Mouse (Mus musculus): ENCODE results near the gene Pno1. TPM values are rescaled to one million over a fixed set of nuclear protein-coding genes. Genes with fewer than 3 reads are reported as not detected.

Gene Pno1
- polyA plus RNA-seq, 1 experiment: 3.2 TPM

DNA sequence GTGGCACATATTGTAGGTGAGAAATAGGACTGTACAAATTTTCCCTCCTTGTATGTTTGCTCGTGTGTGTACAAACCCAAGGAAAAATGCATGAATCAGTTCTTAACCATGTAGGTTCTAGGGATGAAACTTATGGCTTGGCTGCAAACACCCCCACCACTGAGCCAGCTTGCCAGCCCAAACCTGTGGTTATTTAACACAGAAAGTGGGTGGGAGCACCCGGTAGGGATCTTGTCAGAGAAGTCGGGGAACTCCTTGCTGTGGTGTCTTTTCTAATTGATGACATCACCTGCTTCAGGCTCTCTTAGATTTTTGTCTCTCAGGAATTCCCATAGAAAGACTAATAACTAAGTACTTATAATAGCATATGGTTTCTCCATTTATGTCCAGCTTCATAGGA lies 23.7 kb downstream of the Pno1 start:
- 81% methylated on average over 3 of the region's 3 CpGs for WGBS
- no peak for DNase-seq
- Histone ChIP-seq H3K4me1 (ENCODE audit: control insufficient read depth, insufficient read depth, low read length) (peaks cover 2% of the 10 kb centered on the region; the same call in 1 of the 2 replicates), H3K4me3 (replicated peaks; ENCODE audit: extremely low read depth, low read depth, low read length) (no peak overlapping the region)
- no peak for TF ChIP-seq CTCF (IDR thresholded peaks at IDR 0.05; ENCODE audit: insufficient read depth, low read length)
- no peak for TF ChIP-seq POLR2A (IDR thresholded peaks at IDR 0.05; ENCODE audit: borderline replicate concordance, extremely low read depth, low read depth, low read length)

DNA sequence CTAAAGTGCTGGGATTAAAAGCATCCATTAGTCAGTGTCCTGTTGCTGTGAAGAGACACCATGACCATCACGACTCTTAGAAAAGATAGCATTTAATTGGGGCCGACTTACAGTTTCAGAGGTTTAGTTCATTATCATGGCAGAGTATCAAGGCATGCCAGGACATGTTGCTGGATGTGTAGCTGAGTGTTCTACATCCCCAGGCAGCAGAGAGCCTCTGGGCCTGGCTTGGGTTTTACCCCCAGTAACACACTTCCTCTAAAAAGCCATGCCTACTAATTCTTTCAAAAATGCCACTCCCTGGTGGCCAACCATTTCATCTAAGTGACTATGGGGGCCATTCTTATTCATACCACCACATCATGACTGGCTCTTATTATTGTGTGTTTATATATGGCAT lies 28.2 kb downstream of the Pno1 start:
- no peak overlapping the region for H3K4me3 ChIP-seq (replicated peaks; ENCODE audit: extremely low read depth, low read depth, low read length)
- TF ChIP-seq POLR2A (IDR thresholded peaks at IDR 0.05; ENCODE audit: borderline replicate concordance, extremely low read depth, low read depth, low read length) (no peak), CTCF (IDR thresholded peaks at IDR 0.05; ENCODE audit: insufficient read depth, low read length) (no peak)
- DNase-seq: no peak
- peaks cover 10% of the 10 kb centered on the region for H3K4me1 ChIP-seq (ENCODE audit: control insufficient read depth, insufficient read depth, low read length)
- WGBS: 83% methylated on average over 2 of the region's 2 CpGs

DNA sequence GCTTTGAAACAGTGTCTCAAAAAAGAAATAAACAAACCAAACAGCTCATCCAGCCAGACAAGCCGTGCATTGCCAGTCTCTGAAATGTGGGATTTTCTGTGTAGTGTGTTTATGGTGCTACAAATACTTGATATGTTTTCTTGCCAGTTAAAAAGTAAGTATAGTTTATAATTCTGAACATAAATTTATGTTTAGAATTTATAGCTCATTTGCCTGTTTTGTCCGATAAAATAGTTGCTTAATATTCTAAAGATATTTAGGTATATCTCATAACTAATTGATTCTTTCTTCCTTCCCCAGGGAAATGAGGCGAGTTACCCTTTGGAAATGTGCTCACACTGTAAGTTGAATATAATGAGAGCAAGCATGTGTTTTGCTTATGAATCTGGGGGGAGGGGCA lies 29.6 kb downstream of the Pno1 start, which contains the start of gene Wdr92:
Gene Wdr92, plus strand, starts transcription at position 301 of the 400 bp plus-strand sequence.
- DNase-seq: no peak
- TF ChIP-seq CTCF (IDR thresholded peaks at IDR 0.05; ENCODE audit: insufficient read depth, low read length) (no peak), POLR2A (IDR thresholded peaks at IDR 0.05; ENCODE audit: borderline replicate concordance, extremely low read depth, low read depth, low read length) (no peak)
- Histone ChIP-seq H3K4me1 (ENCODE audit: control insufficient read depth, insufficient read depth, low read length) (peaks cover 10% of the 10 kb centered on the region), H3K4me3 (replicated peaks; ENCODE audit: extremely low read depth, low read depth, low read length) (no peak within 1 kb of the TSS)
- WGBS: 55% methylated on average over 3 of the region's 3 CpGs

DNA sequence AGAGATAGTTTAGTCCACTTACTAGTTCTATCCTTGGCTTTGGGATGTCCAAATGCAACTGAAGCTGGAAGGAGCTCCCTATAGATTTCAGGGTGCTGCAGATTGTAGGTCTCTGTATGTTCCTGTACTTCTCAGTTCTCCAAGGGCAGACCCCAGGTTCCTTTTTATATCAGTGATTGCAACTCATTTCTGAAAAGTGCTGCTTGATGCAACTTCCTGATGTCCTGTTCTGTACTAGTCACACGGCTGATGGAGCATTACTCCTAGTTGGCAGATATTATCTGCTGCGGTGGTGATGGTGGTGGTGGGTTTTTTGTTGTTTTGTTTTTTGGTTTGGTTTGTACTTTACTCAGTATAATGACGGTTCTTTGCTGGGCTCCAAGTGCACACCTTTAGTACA lies 30.6 kb downstream of the Pno1 start:
- no peak overlapping the region for H3K4me3 ChIP-seq (replicated peaks; ENCODE audit: extremely low read depth, low read depth, low read length)
- no peak for DNase-seq
- TF ChIP-seq CTCF (IDR thresholded peaks at IDR 0.05; ENCODE audit: insufficient read depth, low read length) (no peak), POLR2A (IDR thresholded peaks at IDR 0.05; ENCODE audit: borderline replicate concordance, extremely low read depth, low read depth, low read length) (no peak)
- WGBS: 57% methylated on average over 3 of the region's 3 CpGs
- peaks cover 10% of the 10 kb centered on the region for H3K4me1 ChIP-seq (ENCODE audit: control insufficient read depth, insufficient read depth, low read length)

DNA sequence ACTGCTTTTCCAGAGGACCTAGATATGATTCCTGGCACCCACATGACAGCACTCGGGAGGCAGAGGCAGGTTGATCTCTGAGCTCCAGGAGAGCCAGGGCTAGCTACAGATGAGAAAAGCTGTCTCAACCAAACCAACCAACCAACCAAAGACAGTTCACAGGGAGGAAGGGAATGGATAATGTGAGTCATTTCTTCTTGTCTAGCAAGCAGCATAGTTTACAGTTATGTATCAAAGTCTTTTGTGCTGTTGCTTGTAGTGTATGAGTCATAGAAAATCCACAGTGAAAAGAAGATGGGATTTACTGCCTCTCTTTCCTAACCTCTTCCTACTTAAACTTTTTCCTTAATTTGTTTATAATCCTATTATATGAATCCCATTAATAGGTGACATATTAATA lies 34.7 kb downstream of the Pno1 start:
- Histone ChIP-seq H3K4me3 (replicated peaks; ENCODE audit: extremely low read depth, low read depth, low read length) (no peak overlapping the region), H3K4me1 (ENCODE audit: control insufficient read depth, insufficient read depth, low read length) (peaks cover 12% of the 10 kb centered on the region)
- DNase-seq: no peak
- TF ChIP-seq CTCF (IDR thresholded peaks at IDR 0.05; ENCODE audit: insufficient read depth, low read length) (no peak), POLR2A (IDR thresholded peaks at IDR 0.05; ENCODE audit: borderline replicate concordance, extremely low read depth, low read depth, low read length) (no peak)
- 97% methylated on average over 1 of the region's 1 CpGs for WGBS

DNA sequence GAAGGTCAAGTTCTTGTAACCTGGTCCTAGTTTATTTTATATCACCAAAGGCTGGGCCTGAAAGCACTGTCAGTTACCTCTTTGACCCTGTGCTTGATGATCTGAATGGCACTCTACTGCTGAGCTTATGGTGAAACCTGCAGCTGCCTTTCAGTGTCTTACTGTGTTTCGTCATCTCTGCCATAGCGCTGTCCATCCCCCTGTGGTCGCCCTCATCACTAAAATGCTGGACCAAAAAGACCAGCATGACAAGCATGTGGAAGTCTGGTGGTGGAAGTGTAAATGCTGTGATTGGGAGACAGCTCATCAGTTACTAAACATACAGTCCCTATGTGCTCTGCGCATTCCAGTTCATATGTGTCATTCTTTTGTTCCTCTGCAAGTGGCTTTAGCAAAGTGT lies 39.1 kb downstream of the Pno1 start:
- Histone ChIP-seq H3K4me1 (ENCODE audit: control insufficient read depth, insufficient read depth, low read length) (peaks cover 20% of the 10 kb centered on the region), H3K4me3 (replicated peaks; ENCODE audit: extremely low read depth, low read depth, low read length) (no peak overlapping the region)
- WGBS: 78% methylated on average over 4 of the region's 4 CpGs
- TF ChIP-seq CTCF (IDR thresholded peaks at IDR 0.05; ENCODE audit: insufficient read depth, low read length): no peak
- TF ChIP-seq POLR2A (IDR thresholded peaks at IDR 0.05; ENCODE audit: borderline replicate concordance, extremely low read depth, low read depth, low read length): no peak
- no peak for DNase-seq

DNA sequence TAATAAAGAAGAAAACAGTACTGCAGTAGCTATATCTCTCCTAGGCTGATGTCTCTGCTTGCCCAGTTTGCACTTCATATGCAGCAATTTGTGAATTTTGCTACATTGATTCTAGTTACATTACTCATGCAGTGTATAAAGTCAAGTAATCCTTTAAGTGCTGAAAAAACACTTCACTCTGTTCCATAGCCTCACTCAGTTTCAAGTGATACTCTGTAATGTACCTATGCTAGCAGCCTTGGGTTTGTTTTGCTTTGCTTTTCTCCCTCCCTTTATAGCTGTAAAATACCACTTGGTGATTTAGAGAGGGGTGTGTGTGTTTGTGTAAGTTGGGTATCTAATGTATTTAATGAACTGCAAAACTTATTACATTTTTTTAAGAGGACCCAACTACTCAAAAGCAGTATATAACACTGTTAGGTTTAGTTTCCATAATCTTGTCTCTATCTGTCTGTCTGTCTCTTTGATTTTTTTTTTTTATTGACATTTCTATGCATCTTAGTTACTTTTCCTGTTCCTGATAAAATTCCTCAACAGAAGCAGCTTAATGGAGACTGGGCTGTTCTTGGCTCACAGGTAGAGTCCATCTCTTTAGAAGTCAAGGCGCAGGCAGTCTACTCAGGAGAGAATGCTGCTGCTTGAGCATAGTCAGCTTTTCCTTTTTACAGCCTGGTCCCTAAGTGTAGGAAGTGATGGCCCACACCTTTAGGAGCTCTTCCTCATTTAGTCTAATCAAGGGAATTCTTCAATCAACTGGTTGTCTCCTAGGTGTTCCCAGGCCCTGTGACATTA lies 40.2 kb downstream of the Pno1 start:
- TF ChIP-seq CTCF (IDR thresholded peaks at IDR 0.05; ENCODE audit: insufficient read depth, low read length): no peak
- no peak for TF ChIP-seq POLR2A (IDR thresholded peaks at IDR 0.05; ENCODE audit: borderline replicate concordance, extremely low read depth, low read depth, low read length)
- Histone ChIP-seq H3K4me3 (replicated peaks; ENCODE audit: extremely low read depth, low read depth, low read length) (no peak overlapping the region), H3K4me1 (ENCODE audit: control insufficient read depth, insufficient read depth, low read length) (peaks cover 25% of the 10 kb centered on the region)
- WGBS: 77% methylated on average over 1 of the region's 1 CpGs
- DNase-seq: no peak

DNA sequence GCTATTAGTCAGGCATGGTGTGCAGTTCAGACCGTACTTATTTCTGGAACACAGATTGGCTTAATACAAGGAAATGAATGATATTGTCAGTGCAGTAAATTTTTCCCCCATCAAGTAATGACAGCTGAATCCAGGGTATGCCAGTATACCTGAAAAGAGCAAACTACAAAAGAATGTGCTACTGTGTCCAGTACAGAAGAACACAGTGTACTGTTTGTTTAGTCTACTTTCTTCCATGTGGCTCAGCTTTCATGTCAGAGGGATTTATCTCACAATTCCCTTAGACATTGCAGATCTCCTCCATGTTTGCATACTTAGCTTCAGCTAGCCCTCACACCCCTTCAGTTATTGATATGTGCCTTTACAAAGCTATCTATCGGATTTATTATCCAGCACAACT lies 42.1 kb downstream of the Pno1 start:
- DNase-seq: no peak
- WGBS: 38% methylated on average over 2 of the region's 2 CpGs
- Histone ChIP-seq H3K4me1 (ENCODE audit: control insufficient read depth, insufficient read depth, low read length) (peaks cover 30% of the 10 kb centered on the region), H3K4me3 (replicated peaks; ENCODE audit: extremely low read depth, low read depth, low read length) (no peak overlapping the region)
- TF ChIP-seq POLR2A (IDR thresholded peaks at IDR 0.05; ENCODE audit: borderline replicate concordance, extremely low read depth, low read depth, low read length) (no peak), CTCF (IDR thresholded peaks at IDR 0.05; ENCODE audit: insufficient read depth, low read length) (no peak)

DNA sequence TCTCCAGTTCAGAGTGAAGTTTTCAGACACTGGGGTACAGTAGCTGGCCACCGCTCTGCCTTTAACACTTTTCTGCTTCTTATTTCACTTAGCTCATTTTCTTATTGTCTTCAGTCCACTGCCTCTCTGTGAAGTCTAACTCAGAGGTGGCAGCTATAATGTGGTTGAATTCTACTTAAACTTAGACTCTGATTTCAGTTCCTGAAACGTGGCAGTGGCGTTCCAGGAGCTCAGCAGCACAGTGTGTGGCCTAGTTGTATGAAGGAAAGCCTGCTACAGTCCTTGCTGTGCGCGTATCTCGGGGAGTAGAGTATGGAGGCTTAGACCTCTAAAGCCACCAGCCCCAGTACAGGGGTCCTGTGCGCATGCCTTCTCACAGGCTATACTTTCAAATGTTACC lies 44.7 kb downstream of the Pno1 start:
- TF ChIP-seq CTCF (IDR thresholded peaks at IDR 0.05; ENCODE audit: insufficient read depth, low read length) (no peak), POLR2A (IDR thresholded peaks at IDR 0.05; ENCODE audit: borderline replicate concordance, extremely low read depth, low read depth, low read length) (no peak)
- no peak for DNase-seq
- WGBS: 86% methylated on average over 7 of the region's 7 CpGs

DNA sequence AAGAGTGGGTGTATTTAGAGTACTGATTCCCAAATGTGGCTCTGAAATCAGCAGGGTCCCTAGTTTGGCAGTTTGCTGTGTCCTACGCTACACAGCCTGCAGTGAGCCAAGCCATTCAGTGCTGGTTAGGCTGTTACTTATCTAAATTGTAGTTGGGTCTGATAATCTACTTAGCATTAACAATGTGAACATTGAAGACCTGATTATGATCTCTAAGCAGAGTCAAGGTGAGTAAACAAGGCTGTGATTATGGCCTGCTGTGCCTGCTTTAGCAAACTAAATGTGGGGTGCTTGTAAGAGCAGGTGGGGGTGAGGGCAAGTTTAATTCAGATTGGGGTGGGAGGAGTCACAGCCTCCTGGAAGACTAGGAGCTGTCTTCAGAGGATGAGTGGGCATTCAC lies 47.4 kb downstream of the Pno1 start:
- Histone ChIP-seq H3K4me1 (ENCODE audit: control insufficient read depth, insufficient read depth, low read length) (peaks cover 26% of the 10 kb centered on the region), H3K4me3 (replicated peaks; ENCODE audit: extremely low read depth, low read depth, low read length) (no peak overlapping the region)
- TF ChIP-seq POLR2A (IDR thresholded peaks at IDR 0.05; ENCODE audit: borderline replicate concordance, extremely low read depth, low read depth, low read length) (no peak), CTCF (IDR thresholded peaks at IDR 0.05; ENCODE audit: insufficient read depth, low read length) (no peak)
- WGBS: 74% methylated on average over 1 of the region's 1 CpGs
- DNase-seq: no peak

More for the DNA sequence above, 44.7 kb downstream of the Pno1 start:
- no peak overlapping the region for H3K4me3 ChIP-seq (replicated peaks; ENCODE audit: extremely low read depth, low read depth, low read length)
- H3K4me1 ChIP-seq (ENCODE audit: control insufficient read depth, insufficient read depth, low read length): peaks cover 35% of the 10 kb centered on the region
